Mouse (Mus musculus): ENCODE data around the gene Mrpl16.
A peak's percentile ranks its signal among the peaks of the same experiment; 100 is the strongest.

The Mrpl16 gene

DNA sequence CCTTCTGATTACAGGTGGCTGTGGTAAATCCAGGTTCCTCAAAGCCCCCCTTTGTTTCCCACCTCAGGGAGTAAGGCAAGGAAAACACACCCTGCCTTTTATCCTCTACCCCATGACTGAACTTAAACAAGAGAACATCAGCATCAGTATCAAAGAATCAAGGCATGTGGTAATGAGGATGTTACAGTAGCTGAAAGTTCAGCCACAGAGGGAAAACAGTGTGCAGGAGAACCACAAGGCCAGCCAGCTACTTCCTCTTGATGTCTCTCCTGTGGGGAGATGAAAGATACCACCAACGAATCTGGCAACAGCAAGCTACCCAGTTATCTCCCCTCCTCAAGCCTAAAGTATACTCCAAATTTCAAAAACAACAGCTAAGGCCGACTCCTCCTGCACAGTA is 37.1 kb downstream of the Mrpl16 start:
- DNase-seq: no peak

DNA sequence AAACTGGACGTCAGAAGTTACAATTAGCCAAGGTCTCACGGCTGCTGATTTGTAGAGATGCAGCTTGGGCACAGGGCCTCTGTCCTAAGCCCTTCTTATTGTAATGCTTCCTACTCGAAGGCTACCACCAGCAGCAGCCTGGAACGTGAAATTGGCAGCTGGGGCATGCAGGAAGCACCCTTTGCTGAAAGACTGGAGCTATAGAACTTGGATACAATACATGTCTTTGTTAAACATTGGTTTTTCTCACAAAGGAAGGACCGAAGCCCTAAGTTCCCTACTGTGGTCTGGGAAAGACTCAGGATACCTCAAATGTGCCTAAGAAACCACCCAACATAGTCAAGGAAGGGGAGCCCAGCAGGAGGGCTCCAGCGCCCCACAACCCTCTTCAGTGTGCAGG is 37.6 kb downstream of the Mrpl16 start:
- no peak for DNase-seq

DNA sequence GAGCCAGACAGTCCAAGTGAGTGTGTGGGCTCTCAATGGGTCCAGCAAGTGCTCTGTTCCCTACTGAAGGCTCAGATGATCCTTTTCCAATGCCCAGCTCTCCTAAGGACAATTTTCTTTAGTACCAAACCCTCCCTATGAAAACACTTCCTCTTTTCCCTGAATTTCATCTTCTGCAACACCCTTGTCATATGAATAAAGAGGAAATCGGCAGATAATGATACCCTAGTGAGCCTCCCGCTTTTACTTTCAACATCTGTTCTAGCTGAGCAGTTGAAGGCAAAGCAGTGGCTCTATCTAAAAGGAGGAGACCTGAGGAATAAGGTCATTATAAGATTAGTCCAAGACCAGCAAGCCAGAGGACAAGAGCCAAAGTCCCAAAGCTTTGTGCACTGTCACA is 38.3 kb downstream of the Mrpl16 start:
- DNase-seq: no peak

GRCm38 (mm10) chr19:11810003-11810758 is 40.0 kb downstream of the Mrpl16 start:
- DNase-seq: no peak

- no peak for DNase-seq
Observed at GRCm38 (mm10) chr19:11810856-11811255, 40.7 kb downstream of the Mrpl16 start.

DNA sequence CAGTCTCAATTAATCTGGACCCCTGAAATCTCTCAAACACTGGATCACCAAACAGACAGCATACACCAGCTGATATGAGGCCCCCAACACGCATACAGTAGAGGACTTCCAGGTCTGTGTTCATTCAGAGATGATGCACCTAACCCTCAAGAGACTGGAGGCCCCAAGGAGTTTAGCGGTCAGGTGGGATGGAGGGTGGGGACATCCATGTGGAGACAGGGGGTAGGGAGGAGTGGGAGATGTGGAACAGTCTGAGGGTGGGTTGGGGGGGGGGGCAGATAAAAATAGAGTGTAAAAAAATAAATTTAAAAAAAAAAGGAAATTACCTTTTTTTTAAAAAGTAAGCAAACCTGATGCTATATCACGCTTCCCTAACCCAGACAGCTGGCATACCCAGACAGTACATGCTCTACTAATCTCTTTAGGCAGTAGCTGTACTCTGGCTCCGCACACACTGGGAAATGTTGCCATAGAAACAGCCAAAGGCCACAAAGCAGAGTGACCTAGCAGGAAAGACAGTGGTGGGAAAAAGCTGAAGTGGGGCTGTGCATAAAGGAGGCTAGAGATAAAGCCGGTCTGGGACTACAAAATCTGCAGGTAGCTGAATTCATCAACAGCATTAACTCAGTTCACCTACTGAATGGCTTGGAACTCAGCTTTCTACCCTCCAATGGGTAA is 41.6 kb downstream of the Mrpl16 start:
- no peak for DNase-seq

DNA sequence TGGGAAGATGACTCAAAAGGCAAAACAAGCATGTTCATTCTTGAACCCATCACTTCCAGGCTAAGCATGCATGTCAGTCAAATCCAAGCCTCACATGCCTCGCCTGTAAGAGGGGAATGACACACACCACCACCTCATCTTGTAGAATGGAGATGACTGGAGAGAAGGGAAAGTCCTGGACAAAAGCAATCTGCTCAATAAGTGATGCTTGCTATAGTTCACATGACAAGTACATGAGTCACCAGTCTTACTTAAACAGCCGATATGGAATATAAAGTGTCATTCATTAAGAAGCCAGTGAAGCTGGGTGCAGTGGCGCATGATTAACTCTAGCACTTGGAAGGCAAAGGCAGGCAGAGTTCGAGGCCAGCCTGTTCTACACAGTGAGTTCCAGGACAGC is 42.9 kb downstream of the Mrpl16 start:
- DNase-seq: no peak

- no peak for DNase-seq
Observed at GRCm38 (mm10) chr19:11813649-11814048, 43.5 kb downstream of the Mrpl16 start.

- DNase-seq: no peak
Observed at GRCm38 (mm10) chr19:11814742-11815333, 44.6 kb downstream of the Mrpl16 start.

DNA sequence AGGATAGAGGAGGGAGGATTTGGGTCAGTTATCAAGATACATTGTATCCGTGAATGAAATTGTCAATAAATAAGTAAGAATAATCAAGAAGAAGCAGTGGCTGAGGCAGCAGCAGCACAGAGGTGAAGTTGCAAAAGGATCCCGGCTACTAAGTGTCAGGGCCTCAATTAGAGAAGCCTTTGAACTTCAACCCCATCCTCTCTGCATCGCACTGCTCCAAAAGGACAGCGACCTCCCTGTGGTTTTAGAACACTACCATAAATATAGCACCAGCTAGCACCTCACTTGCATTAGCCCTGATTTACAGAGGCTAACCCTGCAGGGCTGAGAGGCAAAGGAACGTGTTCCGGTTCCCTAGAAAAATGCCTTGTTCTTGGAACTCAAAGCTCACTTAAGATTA is 46.5 kb downstream of the Mrpl16 start:
- no peak for DNase-seq

- DNase-seq: no peak
Observed at GRCm38 (mm10) chr19:11817586-11817985, 47.4 kb downstream of the Mrpl16 start.

DNA sequence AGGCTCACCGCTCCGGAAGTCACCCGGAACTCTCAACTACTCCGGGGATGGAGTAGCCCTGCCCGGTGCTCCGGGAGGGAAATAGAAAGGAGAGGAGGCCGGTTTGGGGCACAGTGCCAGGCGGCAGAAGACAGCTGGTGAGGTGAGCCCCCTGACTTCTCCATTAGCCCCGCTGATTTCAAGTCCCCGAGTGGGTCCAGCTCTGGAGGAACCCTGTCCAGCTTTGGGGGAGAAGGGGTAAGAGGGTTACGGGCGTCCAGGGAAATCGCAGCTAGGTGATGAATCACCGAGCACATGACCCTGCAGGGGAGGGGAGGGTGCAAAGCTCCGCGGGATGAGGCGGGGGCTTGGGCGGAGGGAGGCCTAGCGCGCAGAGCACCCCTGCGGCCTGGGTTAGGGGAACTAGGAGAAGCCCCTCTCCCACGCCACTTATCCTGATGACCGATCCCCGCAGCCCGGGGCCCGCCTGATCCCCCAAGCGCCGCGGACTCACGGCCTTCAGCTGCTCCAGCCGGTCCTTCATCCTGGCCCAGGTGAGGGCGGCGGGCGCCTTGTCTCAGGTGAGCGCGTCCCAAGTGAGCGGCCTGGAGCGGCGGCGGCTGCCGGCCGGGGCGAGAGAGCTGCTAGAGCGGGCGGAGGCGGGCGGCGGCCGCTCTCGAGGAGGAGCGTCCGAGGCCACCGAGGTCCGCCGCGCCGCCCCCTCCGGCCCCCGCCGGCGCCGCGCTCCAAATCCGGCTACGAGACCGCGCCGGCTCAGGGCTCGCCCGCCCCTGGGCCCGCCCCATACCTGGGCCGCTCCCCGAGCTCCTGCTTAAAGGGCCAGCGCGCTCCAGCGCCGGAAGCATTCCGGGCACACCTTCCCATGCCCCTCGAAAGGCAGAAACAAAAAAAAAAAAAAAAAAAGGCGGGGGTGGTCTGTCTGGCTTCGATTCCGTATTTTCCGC is 48.3 kb downstream of the Mrpl16 start:
- peak; percentile 81 for DNase-seq

GRCm38 (mm10) chr19:11819143-11819700 is 49.0 kb downstream of the Mrpl16 start, which contains the start of gene Stx3:
TSS of gene Stx3 (minus strand) at chr19:11819403.
- no peak for DNase-seq

- peak; percentile 70 for DNase-seq
Observed at GRCm38 (mm10) chr19:11819800-11820199, 49.6 kb downstream of the Mrpl16 start.

GRCm38 (mm10) chr19:11820211-11820610 is 50.0 kb downstream of the Mrpl16 start:
- DNase-seq: peak; percentile 25

DNA sequence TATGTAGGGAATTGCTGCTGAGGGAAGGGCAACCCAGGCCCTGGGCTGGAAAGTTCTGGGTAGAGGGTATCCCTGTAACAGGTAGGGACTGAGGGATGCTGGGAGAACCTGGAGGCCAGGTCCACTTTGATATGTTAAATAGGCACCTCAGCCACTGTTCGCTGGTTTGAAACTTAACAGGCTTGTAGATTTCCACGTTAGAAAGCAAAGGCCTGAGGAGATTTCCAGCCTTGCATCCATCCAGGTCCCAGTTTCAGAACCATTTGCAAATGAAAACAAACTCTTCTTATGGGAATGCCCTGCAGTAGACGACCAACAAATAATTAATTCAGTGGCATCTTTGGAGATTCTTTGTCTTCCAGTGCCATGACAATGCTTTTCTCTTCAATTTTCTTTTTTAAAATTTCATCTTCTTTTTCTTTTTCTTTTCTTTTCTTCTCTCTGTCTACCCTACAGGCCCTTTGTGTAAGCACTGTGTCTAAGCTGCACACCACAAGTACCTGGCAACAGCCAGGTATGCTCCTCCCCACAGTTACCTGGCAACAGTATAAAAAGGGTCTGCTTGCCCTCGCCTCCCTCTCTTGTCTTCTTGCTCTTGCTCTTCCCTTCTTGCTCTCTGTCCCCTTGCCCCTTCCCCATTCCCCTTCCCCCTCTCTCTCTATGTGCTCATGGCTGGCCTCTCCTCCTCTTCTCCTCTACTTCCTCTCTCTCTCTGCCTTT is 53.3 kb downstream of the Mrpl16 start:
- no peak for DNase-seq

All from cerebellum, adult 9-11 months (tissue).